Mouse (Mus musculus) liver, embryonic 14.5 days (tissue): ENCODE results near the gene Fam240a.

ENCODE experiments used
- CTCF ChIP-seq: IDR thresholded peaks from 2 replicates; pipeline ENCODE4 v1.5.1; 2016; ENCODE audit warnings: antibody characterized with exemption, low read depth, control low read depth
- EP300 ChIP-seq: IDR thresholded peaks from 2 replicates; pipeline ENCODE4 v1.6.1; 2016; ENCODE audit warnings: antibody characterized with exemption, low read depth

GRCm38 (mm10) chr9:110875288-110875695 lies 41.4 kb downstream of the Fam240a start:
- TF ChIP-seq CTCF = no peak
- TF ChIP-seq EP300 = no peak
